Mouse (Mus musculus) hindbrain, embryonic 11.5 days (tissue): Measurements from ENCODE around the gene Tcf25. TPM values are rescaled to one million over a fixed set of nuclear protein-coding genes. Genes with fewer than 3 reads are reported as not detected.

Experiments
- ATAC-seq: fragments of 200-750 bp; cut with Nextera tagmentation; 2 replicates; pipeline ENCODE4 v1.8.0; 2017; ENCODE audit warnings: mild to moderate bottlenecking, moderate TSS enrichment, moderate library complexity; ENCODE audit not compliant: low FRiP score
- DNase-seq: peaks from one replicate; pipeline ENCODE4 v3.0.0-alpha.2; 2015; ENCODE audit warnings: low spot score
- H3K27ac ChIP-seq: fragments of 300-500 bp; sonication (generic); 2 replicates; pipeline ENCODE4 v1.5.1; 2014; ENCODE audit warnings: mild to moderate bottlenecking, low read depth, low read length
- H3K27me3 ChIP-seq: fragments of 300-500 bp; sonication (generic); 2 replicates; pipeline ENCODE4 v1.6.1; 2014; ENCODE audit warnings: mild to moderate bottlenecking, low read length, moderate library complexity, mixed read lengths; ENCODE audit not compliant: control insufficient read depth, insufficient read depth
- H3K36me3 ChIP-seq: fragments of 300-500 bp; sonication (generic); 2 replicates; pipeline ENCODE4 v1.6.1; 2014; ENCODE audit warnings: mild to moderate bottlenecking, low read length, moderate library complexity, mixed read lengths; ENCODE audit not compliant: control insufficient read depth, insufficient read depth
- H3K4me1 ChIP-seq: fragments of 300-500 bp; sonication (generic); replicated peaks from 2 replicates; pipeline ENCODE4 v1.6.1; 2014; ENCODE audit warnings: low read length, mixed read lengths; ENCODE audit not compliant: control insufficient read depth, insufficient read depth
- H3K4me2 ChIP-seq: fragments of 300-500 bp; sonication (generic); replicated peaks from 2 replicates; pipeline ENCODE4 v1.6.1; 2014; ENCODE audit warnings: mild to moderate bottlenecking, low read depth, low read length
- H3K4me3 ChIP-seq: fragments of 300-500 bp; sonication (generic); 2 replicates; pipeline ENCODE4 v1.5.1; 2014; ENCODE audit warnings: low read depth, low read length
- H3K9ac ChIP-seq: fragments of 300-500 bp; sonication (generic); 2 replicates; pipeline ENCODE4 v1.6.1; 2014; ENCODE audit warnings: low read depth, low read length
- H3K9me3 ChIP-seq: fragments of 300-500 bp; sonication (generic); 2 replicates; pipeline ENCODE4 v1.6.1; 2016; ENCODE audit warnings: low read length; ENCODE audit not compliant: control insufficient read depth
- WGBS: fragments of 180-500 bp; shearing (Covaris S2); extraction: QIAGEN DNeasy Blood & Tissue Kit; methylation state at CpG from one replicate; pipeline ENCODE4 v1.1.7; 2014; 5-methylcytosine and 5-hydroxymethylcytosine counted together
- polyA plus RNA-seq: library from polyadenylated mRNA; unstranded; fragments of >200 nt; fragmentation: Nextera tagmentation; extraction: Ambion mirVana; gene quantifications from 2 replicates; pipeline ENCODE4 v1.2.1, GENCODE M21; 2014

Gene Tcf25
- polyA plus RNA-seq, 1 experiment from 2014 or later = 179 TPM

- 83% methylated on average over 8 of the region's 8 CpGs for WGBS
- Histone ChIP-seq H3K9me3 (no peaks in the 10 kb centered on the region), H3K27me3 (peaks cover 3% of the 10 kb centered on the region; the same call in 1 of the 2 replicates), H3K4me2 (no peak overlapping the region), H3K27ac (no peak overlapping the region), H3K36me3 (peaks cover 9% of the 10 kb centered on the region; the same call in 1 of the 2 replicates), H3K4me3 (no peak overlapping the region), H3K4me1 (peaks cover 3% of the 10 kb centered on the region; the same call in 1 of the 2 replicates), H3K9ac (no peak overlapping the region)
- no peak for DNase-seq
- no peak for ATAC-seq
Measured at GRCm38 (mm10) chr8:123416944-123417555, 43.5 kb downstream of the Tcf25 start.

DNA sequence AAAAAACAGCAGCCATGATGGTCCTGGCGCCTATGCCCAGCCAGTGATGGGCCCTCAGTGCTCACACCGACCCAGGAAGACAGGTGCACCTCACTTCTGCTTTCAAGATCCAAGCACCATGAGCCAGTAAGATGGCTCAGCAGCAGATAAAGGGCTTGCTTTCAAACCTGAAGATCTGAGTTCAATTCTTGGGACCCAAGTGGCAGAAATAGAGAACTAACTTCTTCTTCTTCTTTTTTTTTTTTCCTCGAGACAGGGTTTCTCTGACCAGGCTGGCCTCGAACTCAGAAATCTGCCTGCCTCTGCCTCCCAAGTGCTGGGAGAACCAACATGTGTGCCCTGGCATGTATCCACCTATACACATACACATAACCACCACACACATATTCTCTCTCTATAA lies 46.2 kb downstream of the Tcf25 start:
- Histone ChIP-seq H3K27ac (no peak overlapping the region), H3K36me3 (peaks cover 9% of the 10 kb centered on the region; the same call in 1 of the 2 replicates), H3K4me1 (peaks cover 2% of the 10 kb centered on the region; the same call in 1 of the 2 replicates), H3K27me3 (no peaks in the 10 kb centered on the region), H3K9ac (no peak overlapping the region), H3K4me3 (no peak overlapping the region), H3K9me3 (no peaks in the 10 kb centered on the region), H3K4me2 (no peak overlapping the region)
- ATAC-seq (no peak), DNase-seq (no peak)
- 89% methylated on average over 4 of the region's 4 CpGs for WGBS

GRCm38 (mm10) chr8:123420525-123421281 lies 47.1 kb downstream of the Tcf25 start:
- no peak for ATAC-seq
- H3K27me3 ChIP-seq = no peaks in the 10 kb centered on the region
- peaks cover 9% of the 10 kb centered on the region; the same call in 1 of the 2 replicates for H3K36me3 ChIP-seq
- no peak overlapping the region for H3K4me2 ChIP-seq
- H3K9me3 ChIP-seq = no peaks in the 10 kb centered on the region
- H3K9ac ChIP-seq = no peak overlapping the region
- no peak for DNase-seq
- H3K27ac ChIP-seq = no peak overlapping the region
- H3K4me1 ChIP-seq = peaks cover 2% of the 10 kb centered on the region; the same call in 1 of the 2 replicates
- H3K4me3 ChIP-seq = no peak overlapping the region
- WGBS = 94% methylated on average over 34 of the region's 34 CpGs

- Histone ChIP-seq H3K9ac (no peak overlapping the region), H3K27ac (no peak overlapping the region), H3K4me3 (no peak overlapping the region), H3K4me1 (peaks cover 2% of the 10 kb centered on the region; the same call in 1 of the 2 replicates), H3K36me3 (peaks cover 9% of the 10 kb centered on the region; the same call in 1 of the 2 replicates), H3K9me3 (no peaks in the 10 kb centered on the region), H3K27me3 (no peaks in the 10 kb centered on the region), H3K4me2 (no peak overlapping the region)
- ATAC-seq (no peak; the same call in 1 of the 2 replicates), DNase-seq (no peak)
- 91% methylated on average over 19 of the region's 19 CpGs for WGBS
Measured at GRCm38 (mm10) chr8:123421325-123421724, 47.8 kb downstream of the Tcf25 start.

DNA sequence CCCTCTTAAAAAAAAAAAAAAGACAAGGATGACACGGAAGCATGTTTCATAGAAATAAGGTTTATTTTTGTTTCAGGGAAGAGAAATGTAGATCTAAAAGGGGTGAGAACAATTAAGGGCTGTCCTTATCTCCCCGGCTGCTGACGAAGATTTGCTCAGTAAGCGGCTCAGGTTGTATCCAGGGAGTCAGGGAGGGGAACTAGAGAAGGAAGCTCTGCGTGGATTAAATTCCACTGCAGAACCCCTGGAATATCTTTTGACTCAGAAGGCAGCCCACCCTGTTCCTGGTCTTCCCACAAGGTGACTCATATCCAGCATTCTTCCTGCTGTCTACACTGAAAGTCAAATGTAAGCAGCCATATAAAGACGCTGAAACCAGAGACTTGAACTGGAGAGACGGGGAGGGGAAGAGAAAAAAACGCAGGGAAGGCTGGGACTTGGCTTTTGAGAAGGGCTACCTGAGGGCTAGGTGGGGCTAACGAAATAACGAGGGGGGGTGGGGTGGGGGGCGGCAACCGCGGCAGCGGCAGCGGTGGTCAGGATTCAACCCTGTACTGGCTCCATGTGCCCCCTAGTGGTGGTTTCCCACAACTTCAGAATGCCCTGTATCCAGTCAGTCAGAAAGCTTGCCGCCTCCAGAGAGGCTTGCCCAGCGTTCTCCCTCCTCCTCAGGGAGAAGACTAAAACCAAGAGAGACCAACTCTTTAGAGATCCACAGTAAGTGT lies 48.7 kb downstream of the Tcf25 start:
- DNase-seq = peak; percentile 85
- no peak overlapping the region for H3K4me2 ChIP-seq

DNA sequence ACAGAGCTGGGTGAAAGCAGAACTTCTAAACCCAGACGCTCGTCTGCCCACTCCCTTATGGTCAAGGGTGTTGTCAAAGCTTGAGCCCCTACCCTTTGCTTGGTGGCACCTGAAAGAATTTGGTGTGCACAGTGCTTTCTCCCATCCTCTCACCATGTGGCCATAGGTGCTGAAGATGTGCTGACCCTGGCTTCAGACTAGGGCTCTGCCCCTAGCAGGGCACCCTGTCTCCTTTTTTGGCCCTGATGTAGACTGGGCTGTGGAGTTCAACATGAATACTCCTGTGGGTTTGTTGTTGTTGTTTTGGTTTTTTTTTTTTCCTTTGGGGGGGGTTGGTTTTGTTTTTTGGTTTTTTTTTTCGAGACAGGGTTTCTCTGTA lies 49.2 kb downstream of the Tcf25 start:
- Histone ChIP-seq H3K36me3 (peaks cover 9% of the 10 kb centered on the region; the same call in 1 of the 2 replicates), H3K27ac (no peak overlapping the region), H3K4me1 (0 out of 2 replicates have a peak, but pooled peaks cover 2% of the 10 kb centered on the region), H3K4me3 (no peak overlapping the region), H3K9ac (no peak overlapping the region), H3K4me2 (no peak overlapping the region), H3K27me3 (no peaks in the 10 kb centered on the region), H3K9me3 (peaks cover 2% of the 10 kb centered on the region)
- no peak for DNase-seq
- ATAC-seq = no peak; the same call in 1 of the 2 replicates
- 18% methylated on average over 3 of the region's 3 CpGs for WGBS

More for the DNA sequence above, 48.7 kb downstream of the Tcf25 start:
- H3K27ac ChIP-seq = no peak overlapping the region
- H3K9me3 ChIP-seq = no peaks in the 10 kb centered on the region
- peaks cover 9% of the 10 kb centered on the region; the same call in 1 of the 2 replicates for H3K36me3 ChIP-seq
- no peaks in the 10 kb centered on the region for H3K27me3 ChIP-seq
- no peak overlapping the region for H3K4me3 ChIP-seq
- H3K9ac ChIP-seq = no peak overlapping the region
- peak; percentile 56 for ATAC-seq
- H3K4me1 ChIP-seq = 0 out of 2 replicates have a peak, but pooled peaks cover 2% of the 10 kb centered on the region
- 21% methylated on average over 17 of the region's 17 CpGs for WGBS

DNA sequence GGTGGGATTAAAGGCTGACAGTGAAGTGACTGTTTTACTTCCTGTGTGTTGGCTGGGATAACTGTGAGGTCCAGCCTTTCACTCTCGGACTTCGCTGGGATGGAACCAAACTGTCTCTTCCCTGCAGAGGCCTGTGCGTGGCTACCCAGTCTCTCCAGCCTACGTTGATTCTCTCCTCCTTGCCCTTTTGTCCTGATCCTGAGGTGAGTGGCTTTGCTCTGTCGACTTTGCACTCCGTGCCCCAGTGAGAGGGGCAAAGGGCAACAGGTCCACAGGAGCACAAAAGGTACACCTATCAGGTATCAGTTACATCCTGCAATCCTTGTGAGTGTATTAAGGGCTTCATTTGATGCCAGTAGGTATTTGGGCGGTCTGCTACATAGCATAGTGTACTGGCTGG lies 49.9 kb downstream of the Tcf25 start, which contains the start of gene Def8:
Gene Def8 (plus strand): TSS at position 87 of the 400 bp plus-strand sequence.
- no peak for ATAC-seq
- DNase-seq = no peak
- 77% methylated on average over 7 of the region's 7 CpGs for WGBS
- H3K4me2 ChIP-seq = no peak within 1 kb of the TSS
- H3K27ac ChIP-seq = no peak within 1 kb of the TSS
- no peak within 1 kb of the TSS for H3K9ac ChIP-seq
- peaks cover 9% of the 10 kb centered on the region; the same call in 1 of the 2 replicates for H3K36me3 ChIP-seq
- H3K4me3 ChIP-seq = no peak within 1 kb of the TSS
- H3K4me1 ChIP-seq = 0 out of 2 replicates have a peak, but pooled peaks cover 2% of the 10 kb centered on the region
- H3K9me3 ChIP-seq = peaks cover 8% of the 10 kb centered on the region
- no peaks in the 10 kb centered on the region for H3K27me3 ChIP-seq
